Mouse (Mus musculus): ENCODE data around the gene Ptpn5. TPM values are rescaled to one million over a fixed set of nuclear protein-coding genes. Genes with fewer than 3 reads are reported as not detected.
A peak's percentile ranks its signal among the peaks of the same experiment; 100 is the strongest.

Gene Ptpn5
- polyA plus RNA-seq, 1 experiment from 2014 or later, result 6.9 TPM

DNA sequence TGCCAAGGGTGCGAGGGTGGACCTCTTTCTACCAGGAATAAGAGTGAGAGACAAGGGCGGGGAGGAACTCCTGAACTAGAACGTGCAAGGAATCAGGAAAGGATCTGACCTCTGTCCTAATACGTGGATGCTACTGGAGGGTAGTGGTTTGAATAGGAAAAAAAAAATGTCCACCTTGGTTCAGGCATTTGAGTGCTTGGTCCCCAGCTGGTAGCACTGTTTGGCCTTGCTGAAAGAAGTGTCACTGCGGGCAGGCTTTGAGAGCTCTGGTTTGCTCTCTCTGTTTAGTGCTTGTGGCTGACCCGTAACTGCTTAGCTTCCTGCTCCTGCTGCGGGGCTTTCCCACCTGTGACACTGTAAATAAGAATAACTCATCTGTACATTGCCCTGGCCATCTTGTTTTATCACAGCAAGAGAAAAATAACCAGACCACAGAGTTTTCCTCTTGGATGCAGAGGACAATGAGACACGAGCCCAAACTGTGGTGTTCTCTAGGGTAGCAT is 6.4 kb upstream of the Ptpn5 start:
- no peak overlapping the region for H3K4me2 ChIP-seq
- ATAC-seq (ENCODE audit: borderline replicate concordance, extremely low read depth, low FRiP score, low TSS enrichment), result no peak
- WGBS, result 74% methylated on average over 8 of the region's 8 CpGs

DNA sequence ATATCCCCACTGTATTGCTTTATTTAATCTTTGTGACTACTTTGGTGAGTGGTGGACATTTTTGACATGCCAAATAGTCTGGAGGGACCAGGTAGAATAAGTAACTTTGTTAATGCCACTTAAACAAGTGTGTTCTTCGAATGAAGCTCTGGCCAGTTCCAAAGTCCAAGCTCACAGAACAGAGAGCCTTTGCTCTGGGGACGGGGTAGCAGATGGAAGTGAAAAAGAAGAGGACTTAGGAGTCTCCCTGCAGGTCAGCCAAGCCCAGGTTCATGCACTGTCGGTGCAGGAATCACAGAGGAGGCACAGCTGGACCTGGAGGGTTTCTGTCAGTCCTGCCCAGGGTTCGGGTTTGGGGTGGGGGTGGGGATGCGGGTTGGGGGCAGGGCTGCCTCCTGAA is 1.1 kb upstream of the Ptpn5 start:
- ATAC-seq (ENCODE audit: borderline replicate concordance, extremely low read depth, low FRiP score, low TSS enrichment), result no peak
- Histone ChIP-seq H3K4me1 (peaks cover 18% of the 10 kb centered on the region), H3K4me3 (no peak overlapping the region), H3K27me3 (peaks cover 58% of the 10 kb centered on the region), H3K27ac (no peak overlapping the region), H3K9ac (no peak overlapping the region), H3K4me2 (no peak overlapping the region), H3K9me3 (no peaks in the 10 kb centered on the region), H3K36me3 (no peaks in the 10 kb centered on the region)
- WGBS, result 38% methylated on average over 5 of the region's 5 CpGs

More for the DNA sequence above, 6.4 kb upstream of the Ptpn5 start:
- H3K27me3 ChIP-seq, result peaks cover 7% of the 10 kb centered on the region
- H3K9me3 ChIP-seq, result no peaks in the 10 kb centered on the region
- H3K4me1 ChIP-seq, result no peaks in the 10 kb centered on the region
- H3K36me3 ChIP-seq, result no peaks in the 10 kb centered on the region
- no peak overlapping the region for H3K27ac ChIP-seq
- H3K4me3 ChIP-seq, result no peak overlapping the region
- no peak overlapping the region for H3K9ac ChIP-seq

DNA sequence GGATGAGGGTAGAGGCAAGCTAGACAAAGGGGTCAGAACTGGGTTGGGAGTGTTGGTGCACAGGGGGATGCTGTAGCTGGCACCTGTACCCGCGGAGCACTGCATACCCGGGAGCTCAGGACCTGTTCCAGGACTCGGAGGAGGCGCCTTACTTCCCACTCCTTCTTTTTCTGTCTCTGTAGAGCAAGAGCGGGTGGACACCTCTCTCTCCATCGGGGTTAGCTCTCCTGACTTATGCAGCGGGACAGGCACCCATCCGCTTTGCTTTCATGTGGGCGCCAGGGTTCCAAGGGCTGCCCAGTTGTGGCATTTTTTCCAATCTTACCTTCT is 588 bp downstream of the Ptpn5 start:
- Histone ChIP-seq H3K9ac (peak overlapping the region; percentile 49), H3K4me2 (peak overlapping the region; percentile 96)
- ATAC-seq (ENCODE audit: borderline replicate concordance, extremely low read depth, low FRiP score, low TSS enrichment), result 0 out of 2 replicates have a peak, but pooled peaks have one; percentile 4

DNA sequence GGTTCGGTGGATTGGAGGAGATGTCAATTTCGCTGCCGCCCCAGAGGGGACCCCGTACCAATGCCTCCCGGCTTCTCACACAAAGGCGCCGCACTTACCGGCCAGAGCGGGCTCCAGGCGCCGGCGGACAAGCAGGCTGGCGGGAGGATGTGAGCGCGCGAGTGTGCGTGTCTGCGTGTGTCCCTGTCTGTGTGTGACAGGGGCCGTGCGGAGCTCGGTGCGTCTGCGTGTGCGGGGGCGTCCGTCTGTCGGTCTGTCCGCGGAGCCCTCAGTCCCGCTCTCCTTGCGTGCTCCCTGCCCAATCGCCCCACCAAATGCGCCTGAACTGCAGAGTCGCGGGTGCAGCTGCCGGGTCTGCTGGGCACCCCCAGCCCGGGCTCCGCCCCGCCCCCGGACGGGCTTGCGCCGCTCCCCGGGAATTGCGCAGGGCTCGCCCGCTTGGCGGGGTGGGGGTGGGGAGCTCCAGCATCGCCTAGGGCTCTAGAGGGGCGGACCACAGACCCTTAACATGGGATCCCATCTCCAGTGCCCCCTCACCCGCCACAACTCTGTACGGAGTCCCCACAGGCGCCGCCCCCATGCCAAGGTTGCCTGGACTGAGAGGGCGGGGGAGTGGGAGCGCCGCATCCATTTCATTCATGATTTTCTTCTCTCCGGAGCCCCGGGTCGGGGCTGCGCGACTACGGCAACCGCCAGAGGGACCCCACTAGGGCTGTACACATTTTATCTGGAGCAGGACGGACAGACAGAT is 1.1 kb downstream of the Ptpn5 start:
- H3K4me1 ChIP-seq, result peaks cover 18% of the 10 kb centered on the region
- H3K27me3 ChIP-seq, result peaks cover 69% of the 10 kb centered on the region
- peak overlapping the region; percentile 49 for H3K9ac ChIP-seq
- WGBS, result under 1% methylated on average over 65 of the region's 65 CpGs
- peak overlapping the region; percentile 96 for H3K4me2 ChIP-seq
- H3K36me3 ChIP-seq, result no peaks in the 10 kb centered on the region
- ATAC-seq (ENCODE audit: borderline replicate concordance, extremely low read depth, low FRiP score, low TSS enrichment), result peak; percentile 28
- H3K4me3 ChIP-seq, result peak overlapping the region; percentile 53
- no peak overlapping the region for H3K27ac ChIP-seq
- no peaks in the 10 kb centered on the region for H3K9me3 ChIP-seq

More for the DNA sequence above, 588 bp downstream of the Ptpn5 start:
- Histone ChIP-seq H3K27me3 (peaks cover 69% of the 10 kb centered on the region), H3K36me3 (no peaks in the 10 kb centered on the region), H3K4me1 (peaks cover 18% of the 10 kb centered on the region), H3K27ac (no peak overlapping the region), H3K4me3 (peak overlapping the region; percentile 53), H3K9me3 (no peaks in the 10 kb centered on the region)
- WGBS, result 2% methylated on average over 10 of the region's 10 CpGs

DNA sequence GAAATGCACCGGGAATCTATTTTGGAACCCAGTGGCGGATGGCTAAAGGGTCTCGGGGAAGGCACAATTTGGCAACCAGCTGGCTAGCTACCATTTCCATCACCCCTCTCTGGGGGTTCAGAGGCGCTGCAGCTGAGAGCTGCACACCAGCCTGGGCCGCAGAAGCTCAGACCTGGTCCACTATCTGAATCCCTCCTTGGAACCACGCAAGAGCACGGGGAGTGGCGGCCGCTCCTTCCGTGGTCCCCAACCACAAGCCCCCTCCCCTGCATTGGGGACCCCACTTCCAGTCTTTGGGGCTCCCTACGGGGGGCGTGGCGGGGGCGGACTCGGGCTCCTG is 1.7 kb downstream of the Ptpn5 start:
- WGBS, result 1% methylated on average over 15 of the region's 15 CpGs

DNA sequence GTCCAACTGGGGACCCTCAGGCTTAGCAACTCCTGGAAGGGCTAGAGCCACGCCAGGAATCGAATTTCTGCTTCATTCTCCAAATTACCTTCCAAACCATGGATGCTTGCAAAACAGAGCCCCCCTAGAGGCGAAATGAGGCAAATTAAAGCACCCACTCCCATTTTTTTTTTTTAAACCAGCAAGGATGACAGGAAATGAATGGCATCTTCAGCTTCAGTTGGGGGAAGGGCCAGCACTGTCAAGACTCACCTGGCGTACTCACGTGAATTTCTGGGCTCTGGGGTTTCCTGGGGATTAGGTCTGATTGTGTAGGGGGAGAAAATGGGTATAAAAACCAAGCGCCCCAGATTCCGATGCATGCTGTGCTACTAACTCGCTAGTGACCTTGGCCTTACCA is 2.2 kb downstream of the Ptpn5 start:
- H3K27me3 ChIP-seq, result peaks cover 69% of the 10 kb centered on the region

More for the DNA sequence above, 1.7 kb downstream of the Ptpn5 start:
- Histone ChIP-seq H3K36me3 (no peaks in the 10 kb centered on the region), H3K27ac (no peak overlapping the region), H3K27me3 (peaks cover 69% of the 10 kb centered on the region), H3K9ac (peak overlapping the region; percentile 49), H3K4me3 (peak overlapping the region; percentile 53), H3K4me2 (peak overlapping the region; percentile 96), H3K9me3 (no peaks in the 10 kb centered on the region), H3K4me1 (peaks cover 18% of the 10 kb centered on the region)
- ATAC-seq (ENCODE audit: borderline replicate concordance, extremely low read depth, low FRiP score, low TSS enrichment), result peak; percentile 15; the same call in 1 of the 2 replicates

DNA sequence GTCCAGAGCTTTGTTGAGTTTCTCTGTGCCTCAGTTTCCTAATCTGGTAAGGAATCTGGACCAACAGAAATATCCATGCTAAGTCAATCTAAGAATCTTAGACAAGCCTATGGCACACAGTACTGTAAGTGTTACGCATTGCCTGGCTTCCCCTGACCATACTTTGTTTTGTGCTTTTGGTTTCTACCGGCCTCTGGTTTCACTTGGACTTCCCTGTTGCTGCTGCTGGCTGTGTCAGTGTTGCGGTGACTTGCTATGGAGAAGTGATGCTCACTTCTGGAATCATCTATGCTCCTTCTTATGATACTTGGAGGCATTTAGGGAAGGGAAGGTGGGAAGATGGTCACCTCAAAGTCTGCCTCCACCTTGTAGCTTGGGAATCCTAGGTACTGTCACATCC is 11.5 kb downstream of the Ptpn5 start:
- 88% methylated on average over 3 of the region's 3 CpGs for WGBS
- Histone ChIP-seq H3K27me3 (no peaks in the 10 kb centered on the region), H3K4me3 (no peak overlapping the region), H3K4me2 (no peak overlapping the region), H3K27ac (no peak overlapping the region), H3K9me3 (no peaks in the 10 kb centered on the region), H3K9ac (no peak overlapping the region), H3K4me1 (no peaks in the 10 kb centered on the region), H3K36me3 (no peaks in the 10 kb centered on the region)
- no peak for ATAC-seq (ENCODE audit: borderline replicate concordance, extremely low read depth, low FRiP score, low TSS enrichment)

More for the DNA sequence above, 2.2 kb downstream of the Ptpn5 start:
- Histone ChIP-seq H3K9me3 (no peaks in the 10 kb centered on the region), H3K4me3 (no peak overlapping the region), H3K4me1 (peaks cover 18% of the 10 kb centered on the region), H3K4me2 (peak overlapping the region; percentile 96; the same call in 1 of the 2 replicates), H3K9ac (no peak overlapping the region), H3K36me3 (no peaks in the 10 kb centered on the region), H3K27ac (no peak overlapping the region)
- WGBS, result 35% methylated on average over 8 of the region's 8 CpGs
- no peak for ATAC-seq (ENCODE audit: borderline replicate concordance, extremely low read depth, low FRiP score, low TSS enrichment)

DNA sequence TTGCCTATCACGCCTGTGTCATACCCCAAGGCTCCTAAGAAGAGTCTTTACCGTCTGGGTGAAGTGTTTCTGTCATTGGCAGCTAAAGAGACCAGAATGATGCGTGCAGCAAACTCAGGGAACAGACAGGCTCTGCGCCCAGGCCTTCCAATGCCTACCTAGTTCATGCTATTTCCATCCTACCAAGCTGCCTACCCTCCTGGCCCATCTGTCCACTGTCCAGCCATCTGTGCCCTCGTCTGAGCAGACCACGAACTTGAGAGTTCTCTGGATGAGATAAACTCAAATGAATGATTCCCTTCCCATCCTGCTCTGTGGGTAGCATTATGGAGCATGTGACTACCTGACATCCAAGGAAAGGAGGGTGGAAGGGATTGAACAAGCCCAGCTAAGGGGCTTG is 16.8 kb downstream of the Ptpn5 start:
- Histone ChIP-seq H3K4me2 (no peak overlapping the region), H3K9ac (no peak overlapping the region), H3K27me3 (no peaks in the 10 kb centered on the region), H3K9me3 (no peaks in the 10 kb centered on the region), H3K4me1 (no peaks in the 10 kb centered on the region), H3K4me3 (no peak overlapping the region), H3K27ac (no peak overlapping the region), H3K36me3 (no peaks in the 10 kb centered on the region)
- no peak for ATAC-seq (ENCODE audit: borderline replicate concordance, extremely low read depth, low FRiP score, low TSS enrichment)
- WGBS, result 71% methylated on average over 6 of the region's 6 CpGs

DNA sequence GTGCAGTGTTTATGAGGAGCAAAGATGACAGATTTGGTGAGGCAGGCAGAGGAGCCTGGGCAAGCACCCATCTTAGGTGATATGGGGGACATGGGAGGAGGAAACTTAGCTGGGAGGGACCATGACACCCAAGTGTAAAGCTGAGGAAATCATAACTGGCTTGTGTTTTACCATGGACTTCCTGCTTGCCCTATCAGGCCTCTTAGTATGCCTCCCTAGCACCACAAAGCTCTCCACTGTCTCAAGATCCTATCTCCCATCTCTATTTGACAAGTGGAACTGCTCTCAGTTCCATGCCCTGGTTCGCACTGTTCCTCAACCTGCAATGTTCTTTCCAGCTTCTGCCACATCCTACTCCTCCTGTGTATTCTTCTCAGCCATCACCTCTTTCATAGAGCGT is 18.0 kb downstream of the Ptpn5 start:
- peaks cover 5% of the 10 kb centered on the region; the same call in 1 of the 2 replicates for H3K4me1 ChIP-seq
- no peak overlapping the region for H3K9ac ChIP-seq
- H3K9me3 ChIP-seq, result no peaks in the 10 kb centered on the region
- H3K4me2 ChIP-seq, result no peak overlapping the region
- H3K4me3 ChIP-seq, result no peak overlapping the region
- WGBS, result 85% methylated on average over 2 of the region's 2 CpGs
- ATAC-seq (ENCODE audit: borderline replicate concordance, extremely low read depth, low FRiP score, low TSS enrichment), result no peak
- H3K27ac ChIP-seq, result no peak overlapping the region
- H3K36me3 ChIP-seq, result no peaks in the 10 kb centered on the region
- no peaks in the 10 kb centered on the region for H3K27me3 ChIP-seq

DNA sequence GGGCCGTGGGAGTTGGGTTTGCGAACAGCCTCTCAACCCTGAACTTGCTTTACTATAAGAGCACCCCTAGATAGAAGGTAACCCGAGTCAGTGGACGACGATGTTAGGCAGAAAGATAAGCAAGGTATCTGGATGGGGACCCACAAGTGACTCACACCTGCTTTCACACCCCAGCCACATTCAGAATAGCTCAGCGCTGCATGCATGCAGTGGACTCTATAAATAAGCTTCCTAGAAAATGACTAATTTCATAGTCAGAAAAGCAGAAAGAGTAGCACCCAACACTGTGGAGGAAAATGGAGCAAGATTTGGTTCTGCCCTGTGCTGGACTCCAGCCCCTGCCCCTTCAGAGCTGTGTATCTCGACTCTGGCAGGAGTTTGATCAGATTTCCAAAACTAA is 20.1 kb downstream of the Ptpn5 start:
- no peaks in the 10 kb centered on the region for H3K36me3 ChIP-seq
- H3K4me3 ChIP-seq, result no peak overlapping the region
- WGBS, result 68% methylated on average over 7 of the region's 7 CpGs
- H3K9ac ChIP-seq, result no peak overlapping the region
- H3K4me2 ChIP-seq, result no peak overlapping the region
- H3K9me3 ChIP-seq, result no peaks in the 10 kb centered on the region
- ATAC-seq (ENCODE audit: borderline replicate concordance, extremely low read depth, low FRiP score, low TSS enrichment), result no peak
- H3K4me1 ChIP-seq, result peaks cover 5% of the 10 kb centered on the region; the same call in 1 of the 2 replicates
- no peak overlapping the region for H3K27ac ChIP-seq
- no peaks in the 10 kb centered on the region for H3K27me3 ChIP-seq

DNA sequence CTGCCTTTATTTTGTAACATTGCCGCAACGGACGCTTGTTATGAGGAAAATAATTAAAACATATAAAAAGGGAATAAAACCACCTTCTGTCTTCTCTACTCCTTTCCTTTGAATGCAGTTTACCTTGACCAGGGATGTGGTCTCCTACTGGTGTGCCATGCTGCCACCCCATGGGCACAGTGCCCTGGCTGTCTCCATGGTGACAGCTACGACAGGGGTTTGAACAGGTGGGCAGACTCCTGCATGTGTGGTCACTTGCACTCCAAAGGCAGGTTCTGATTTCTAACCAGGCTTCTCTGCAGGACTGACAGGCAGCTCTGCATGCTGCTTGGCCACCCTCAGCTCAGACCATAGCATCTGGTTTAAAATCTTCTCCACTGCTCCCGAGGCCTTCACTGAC is 21.4 kb downstream of the Ptpn5 start:
- Histone ChIP-seq H3K9me3 (no peaks in the 10 kb centered on the region), H3K4me1 (peaks cover 5% of the 10 kb centered on the region; the same call in 1 of the 2 replicates), H3K4me3 (no peak overlapping the region), H3K4me2 (no peak overlapping the region), H3K9ac (no peak overlapping the region), H3K27me3 (no peaks in the 10 kb centered on the region), H3K27ac (no peak overlapping the region), H3K36me3 (no peaks in the 10 kb centered on the region)
- WGBS, result 89% methylated on average over 5 of the region's 5 CpGs
- ATAC-seq (ENCODE audit: borderline replicate concordance, extremely low read depth, low FRiP score, low TSS enrichment), result no peak

DNA sequence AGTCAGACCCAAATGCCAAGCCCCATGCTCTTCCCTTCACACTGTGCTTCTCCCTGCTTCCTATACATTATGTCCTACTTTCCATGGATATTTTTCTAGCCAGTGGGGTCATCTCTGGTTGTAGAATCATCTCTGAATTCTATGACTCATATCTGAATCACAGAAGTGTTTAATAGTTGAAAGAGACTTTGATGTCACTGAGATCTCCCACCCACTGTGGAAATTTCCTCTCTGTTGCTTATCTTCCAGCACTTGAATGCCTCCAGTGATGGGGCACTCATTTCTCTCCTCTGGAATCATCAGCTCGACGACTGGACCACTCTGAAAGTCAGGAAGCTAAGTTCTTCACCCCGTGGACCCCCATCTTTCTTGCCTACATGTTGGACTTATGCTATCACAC is 22.4 kb downstream of the Ptpn5 start:
- Histone ChIP-seq H3K9me3 (no peaks in the 10 kb centered on the region), H3K4me3 (no peak overlapping the region), H3K4me2 (no peak overlapping the region), H3K4me1 (peaks cover 5% of the 10 kb centered on the region; the same call in 1 of the 2 replicates), H3K9ac (no peak overlapping the region), H3K27ac (no peak overlapping the region), H3K36me3 (no peaks in the 10 kb centered on the region), H3K27me3 (no peaks in the 10 kb centered on the region)
- 69% methylated on average over 3 of the region's 3 CpGs for WGBS
- ATAC-seq (ENCODE audit: borderline replicate concordance, extremely low read depth, low FRiP score, low TSS enrichment), result no peak
